Mouse (Mus musculus): Measurements from ENCODE around the gene Vmn2r58. TPM values are rescaled to one million over a fixed set of nuclear protein-coding genes. Genes with fewer than 3 reads are reported as not detected.
"Not testable (repeated sequence)": the region's sequence is repeated elsewhere in the genome, so short reads cannot be mapped to it uniquely, and the experiment has no call there.

Gene Vmn2r58
- total RNA-seq (2021), result not detected

DNA sequence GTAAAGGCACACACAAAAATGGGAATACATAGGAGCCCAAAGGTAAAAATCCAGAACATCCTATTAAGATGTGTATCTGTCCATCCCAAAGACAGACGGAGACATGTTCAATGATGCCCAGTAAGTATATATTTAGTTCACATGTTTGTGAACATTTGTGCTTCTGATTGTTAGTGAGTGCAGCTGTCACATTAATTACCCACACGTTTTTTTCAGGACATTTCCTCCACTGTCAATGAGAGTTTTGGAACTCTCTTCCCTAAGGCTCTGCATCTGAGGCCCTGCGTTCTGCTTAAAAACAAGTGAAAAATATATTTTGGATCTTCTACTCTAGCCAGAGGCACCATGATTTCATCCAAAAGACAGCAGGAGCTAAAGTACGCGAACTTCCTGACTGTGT, at the start of gene Vmn2r58:
Gene Vmn2r58 (minus strand): TSS at position 101 of the 400 bp plus-strand sequence.
- DNase-seq, result not testable (repeated sequence)

Other genes with a start within 250 kb of the Vmn2r58 start
- gene Zfp788, start 239.5 kb downstream of the Vmn2r58 start, total RNA-seq (2021), result 10 to 100 TPM; 34.8 to 37.8 TPM
- gene Vmn2r59, start 186.3 kb upstream of the Vmn2r58 start, total RNA-seq (2021), result not detected
- gene Vmn2r60, start 235.1 kb upstream of the Vmn2r58 start, total RNA-seq (2021), result under 1 TPM; 0.05 to 0.15 TPM

All from layer of hippocampus, postnatal 36 days (tissue).